Mouse (Mus musculus) ovary, postnatal 10 days (tissue): ENCODE measurements around the gene Olfr1219.

ENCODE experiments used
- DNase-seq: peaks from one replicate; pipeline ENCODE4 v3.0.0; 2022; ENCODE audit warnings: low spot score

The Olfr1219 gene

GRCm38 (mm10) chr2:89083413-89083812, at the start of gene Olfr1219:
TSS of gene Olfr1219 (minus strand) at chr2:89083513.
- no peak for DNase-seq

- DNase-seq = no peak
Measured at GRCm38 (mm10) chr2:89132954-89133353, 49.6 kb upstream of the Olfr1219 start, which contains the start of gene Olfr1222. TSS of gene Olfr1222 (minus strand) at chr2:89133054.

- DNase-seq = no peak
Measured at GRCm38 (mm10) chr2:89117183-89117582, 33.9 kb upstream of the Olfr1219 start, which contains the start of gene Olfr1221. TSS of gene Olfr1221 (minus strand) at chr2:89117283.

GRCm38 (mm10) chr2:89106735-89107134, 23.4 kb upstream of the Olfr1219 start, which contains the start of gene Olfr1220:
TSS of gene Olfr1220 (minus strand) at chr2:89106835.
- DNase-seq = no peak

- DNase-seq = no peak
Measured at GRCm38 (mm10) chr2:89105651-89106050, 22.3 kb upstream of the Olfr1219 start.

GRCm38 (mm10) chr2:89093848-89094247, 10.5 kb upstream of the Olfr1219 start:
- DNase-seq = no peak

GRCm38 (mm10) chr2:89081487-89081886, 1.8 kb downstream of the Olfr1219 start:
- DNase-seq = no peak

- no peak for DNase-seq
Measured at GRCm38 (mm10) chr2:89061087-89061486, 22.2 kb downstream of the Olfr1219 start, which contains the start of gene Olfr1218. TSS of gene Olfr1218 (minus strand) at chr2:89061187.

GRCm38 (mm10) chr2:89031965-89032364, 51.3 kb downstream of the Olfr1219 start, which contains the start of gene Olfr1217:
TSS of gene Olfr1217 (minus strand) at chr2:89032065.
- DNase-seq = no peak
